Mouse (Mus musculus) urinary bladder, postnatal 4 days (tissue): Measurements from ENCODE around the gene Mfng.
A peak's percentile ranks its signal among the peaks of the same experiment; 100 is the strongest.

ENCODE experiments used
- DNase-seq, 2 experiments: peaks; one replicate each; pipeline ENCODE4 v3.0.0; 2021 to 2022; ENCODE audit warnings: low spot score in 2 of 2

The Mfng gene

GRCm38 (mm10) chr15:78787287-78787856 is 14.1 kb upstream of the Mfng start:
- DNase-seq: no peak

GRCm38 (mm10) chr15:78786411-78786818 is 13.1 kb upstream of the Mfng start:
- DNase-seq: no peak

- no peak for DNase-seq
Measured at GRCm38 (mm10) chr15:78785961-78786360, 12.7 kb upstream of the Mfng start.

- no peak for DNase-seq
Measured at GRCm38 (mm10) chr15:78785258-78785657, 12.0 kb upstream of the Mfng start.

GRCm38 (mm10) chr15:78784520-78784919 is 11.2 kb upstream of the Mfng start:
- no peak for DNase-seq

- no peak for DNase-seq
Measured at GRCm38 (mm10) chr15:78782348-78783103, 9.3 kb upstream of the Mfng start.

GRCm38 (mm10) chr15:78780908-78781307 is 7.6 kb upstream of the Mfng start:
- DNase-seq: no peak

GRCm38 (mm10) chr15:78780359-78780758 is 7.1 kb upstream of the Mfng start:
- DNase-seq: no peak

- DNase-seq: no peak
Measured at GRCm38 (mm10) chr15:78779690-78780089, 6.4 kb upstream of the Mfng start.

- DNase-seq: no peak
Measured at GRCm38 (mm10) chr15:78779253-78779652, 6.0 kb upstream of the Mfng start.

GRCm38 (mm10) chr15:78778077-78778870 is 5.0 kb upstream of the Mfng start:
- DNase-seq: peak; percentile 62 to 85

- no peak for DNase-seq
Measured at GRCm38 (mm10) chr15:78772856-78773255, 419 bp downstream of the Mfng start.

- no peak for DNase-seq
Measured at GRCm38 (mm10) chr15:78772368-78772763, 909 bp downstream of the Mfng start.

GRCm38 (mm10) chr15:78771531-78772367 is 1.5 kb downstream of the Mfng start:
- DNase-seq: no peak

- DNase-seq: no peak
Measured at GRCm38 (mm10) chr15:78770983-78771355, 2.3 kb downstream of the Mfng start.

GRCm38 (mm10) chr15:78770234-78770982 is 2.9 kb downstream of the Mfng start:
- no peak for DNase-seq

GRCm38 (mm10) chr15:78769064-78769463 is 4.2 kb downstream of the Mfng start:
- no peak for DNase-seq

GRCm38 (mm10) chr15:78763704-78764103 is 9.6 kb downstream of the Mfng start:
- DNase-seq: no peak

- no peak for DNase-seq
Measured at GRCm38 (mm10) chr15:78763210-78763609, 10.1 kb downstream of the Mfng start.

GRCm38 (mm10) chr15:78761112-78761511 is 12.2 kb downstream of the Mfng start:
- no peak for DNase-seq

- DNase-seq: no peak
Measured at GRCm38 (mm10) chr15:78758132-78758531, 15.1 kb downstream of the Mfng start.
